24 mouse cellular contexts compared by ENCODE assay signal in genomic region chr5:76190609-76191008, GRCm38 (mm10). TPM values are rescaled to one million over a fixed set of nuclear protein-coding genes. Genes with fewer than 3 reads are reported as not detected.
DNase-seq lines count a peak whose midpoint lies in the region; ATAC-seq and TF ChIP-seq lines count a peak whose summit lies in the region.
"Had no signal": no experiment of that assay in that cellular context is flagged by ENCODE, and none has a peak within 500 bp of the region (broad histone marks: within the 10 kb centered on the region; RNA-seq: fewer than 3 reads in every experiment).

No protein-coding gene starts in this region.

- no peaks in the 10 kb centered on the region for H3K9me3 ChIP-seq in midbrain, embryonic 11.5 days (ENCODE audit: control insufficient read depth, low read length)
- H3K9me3 ChIP-seq in midbrain, embryonic 16.5 days (replicated peaks; ENCODE audit: control insufficient read depth, low read length, poor library complexity, severe bottlenecking): no peaks in the 10 kb centered on the region
- no peaks in the 10 kb centered on the region for H3K9me3 ChIP-seq in intestine, embryonic 16.5 days (ENCODE audit: control insufficient read depth, low read length)
- H3K9me3 ChIP-seq in liver, embryonic 14.5 days (ENCODE audit: control insufficient read depth, low read length): no peaks in the 10 kb centered on the region
- H3K9me3 ChIP-seq in forebrain, embryonic 10.5 days: no peaks in the 10 kb centered on the region
- no peaks in the 10 kb centered on the region for H3K9me3 ChIP-seq in forebrain, embryonic 16.5 days (ENCODE audit: control insufficient read depth, low read length)
- H3K9me3 ChIP-seq in midbrain, embryonic 10.5 days (replicated peaks): no peaks in the 10 kb centered on the region
- H3K9me3 ChIP-seq: heart, embryonic 12.5 days; heart, embryonic 15.5 days; hindbrain, embryonic 10.5 days; hindbrain, embryonic 13.5 days had no signal

- 89% methylated on average over 4 of the region's 4 CpGs for WGBS in midbrain, embryonic 11.5 days
- WGBS in midbrain, embryonic 16.5 days: 92% methylated on average over 4 of the region's 4 CpGs
- WGBS in intestine, embryonic 16.5 days: 63% methylated on average over 4 of the region's 4 CpGs
- WGBS in liver, embryonic 14.5 days (ENCODE audit: insufficient replicate concordance): 54% methylated on average over 4 of the region's 4 CpGs
- 96% methylated on average over 4 of the region's 4 CpGs for WGBS in forebrain, embryonic 10.5 days
- WGBS in forebrain, embryonic 16.5 days: 90% methylated on average over 4 of the region's 4 CpGs
- WGBS in midbrain, embryonic 10.5 days: 94% methylated on average over 4 of the region's 4 CpGs

- no peak for TF ChIP-seq CTCF in liver, embryonic 14.5 days (IDR thresholded peaks at IDR 0.05; ENCODE audit: low read depth)

- no peak for ATAC-seq in midbrain, embryonic 11.5 days (ENCODE audit: low FRiP score)
- ATAC-seq in midbrain, embryonic 16.5 days: no peak
- peak; percentile 84 for ATAC-seq in intestine, embryonic 16.5 days
- ATAC-seq in liver, embryonic 14.5 days (ENCODE audit: insufficient read depth): peak; percentile 41; the same call in 1 of the 2 replicates
- no peak for ATAC-seq in forebrain, embryonic 16.5 days
- ATAC-seq: activated CD4-positive, CD25-positive, alpha-beta regulatory T cell, adult 4 months; CD4-positive, CD25-positive, alpha-beta regulatory T cell, adult 4 months; forebrain, embryonic 14.5 days; hindbrain, embryonic 16.5 days had no signal

- no peak overlapping the region for H3K4me2 ChIP-seq in midbrain, embryonic 11.5 days
- H3K4me2 ChIP-seq in midbrain, embryonic 16.5 days (ENCODE audit: low read length): no peak overlapping the region
- no peak overlapping the region for H3K4me2 ChIP-seq in intestine, embryonic 16.5 days (ENCODE audit: low read depth, low read length)
- H3K4me2 ChIP-seq in liver, embryonic 14.5 days (ENCODE audit: low read depth): no peak overlapping the region
- no peak overlapping the region for H3K4me2 ChIP-seq in forebrain, embryonic 16.5 days (ENCODE audit: low read length)
- H3K4me2 ChIP-seq: heart, embryonic 12.5 days; heart, embryonic 15.5 days; hindbrain, embryonic 13.5 days had no signal

- no peaks in the 10 kb centered on the region for H3K4me1 ChIP-seq in midbrain, embryonic 11.5 days (ENCODE audit: control insufficient read depth, insufficient read depth, low read length)
- H3K4me1 ChIP-seq in midbrain, embryonic 16.5 days (ENCODE audit: control insufficient read depth, insufficient read depth, low read length): peaks cover 10% of the 10 kb centered on the region
- peaks cover 25% of the 10 kb centered on the region for H3K4me1 ChIP-seq in intestine, embryonic 16.5 days (ENCODE audit: control insufficient read depth, insufficient read depth, low read length)
- H3K4me1 ChIP-seq in liver, embryonic 14.5 days (replicated peaks; ENCODE audit: control insufficient read depth in 2 of 2, insufficient read depth in 2 of 2, low read length in 1 of 2): peaks cover 8 to 26% of the 10 kb centered on the region in 2 experiments
- peaks cover 18% of the 10 kb centered on the region for H3K4me1 ChIP-seq in forebrain, embryonic 10.5 days
- peaks cover 3% of the 10 kb centered on the region for H3K4me1 ChIP-seq in forebrain, embryonic 16.5 days (replicated peaks; ENCODE audit: control insufficient read depth, insufficient read depth, low read length)
- peaks cover 11% of the 10 kb centered on the region for H3K4me1 ChIP-seq in midbrain, embryonic 10.5 days

- H3K4me3 ChIP-seq in midbrain, embryonic 11.5 days (ENCODE audit: low read depth, low read length): no peak overlapping the region
- no peak overlapping the region for H3K4me3 ChIP-seq in midbrain, embryonic 16.5 days (ENCODE audit: low read depth, low read length)
- no peak overlapping the region for H3K4me3 ChIP-seq in intestine, embryonic 16.5 days (ENCODE audit: low read length)
- no peak overlapping the region for H3K4me3 ChIP-seq in liver, embryonic 14.5 days (ENCODE audit: insufficient read depth in 1 of 2, low read depth in 2 of 2, low read length in 2 of 2)
- H3K4me3 ChIP-seq in forebrain, embryonic 10.5 days: no peak overlapping the region
- no peak overlapping the region for H3K4me3 ChIP-seq in forebrain, embryonic 16.5 days (replicated peaks; ENCODE audit: low read length)
- H3K4me3 ChIP-seq in midbrain, embryonic 10.5 days: no peak overlapping the region
- H3K4me3 ChIP-seq: heart, embryonic 12.5 days; heart, embryonic 15.5 days; hindbrain, embryonic 10.5 days; hindbrain, embryonic 13.5 days had no signal

- no peak overlapping the region for H3K9ac ChIP-seq in midbrain, embryonic 11.5 days (ENCODE audit: low read length)
- no peak overlapping the region for H3K9ac ChIP-seq in midbrain, embryonic 16.5 days (ENCODE audit: low read depth, low read length)
- H3K9ac ChIP-seq in intestine, embryonic 16.5 days (ENCODE audit: low read depth, low read length): no peak overlapping the region
- no peak overlapping the region for H3K9ac ChIP-seq in liver, embryonic 14.5 days (replicated peaks)
- no peak overlapping the region for H3K9ac ChIP-seq in forebrain, embryonic 16.5 days (replicated peaks; ENCODE audit: low read depth, low read length)
- H3K9ac ChIP-seq: heart, embryonic 12.5 days; heart, embryonic 15.5 days; hindbrain, embryonic 13.5 days had no signal

- no peak overlapping the region for H3K27ac ChIP-seq in midbrain, embryonic 11.5 days (ENCODE audit: low read depth, low read length)
- no peak overlapping the region for H3K27ac ChIP-seq in midbrain, embryonic 16.5 days (ENCODE audit: low read length)
- peak overlapping the region; percentile 48; the same call in 1 of the 2 replicates for H3K27ac ChIP-seq in intestine, embryonic 16.5 days (ENCODE audit: low read length)
- H3K27ac ChIP-seq in liver, embryonic 14.5 days: no peak overlapping the region
- no peak overlapping the region for H3K27ac ChIP-seq in forebrain, embryonic 10.5 days
- H3K27ac ChIP-seq in forebrain, embryonic 16.5 days (ENCODE audit: low read length): no peak overlapping the region
- H3K27ac ChIP-seq in midbrain, embryonic 10.5 days (replicated peaks): no peak overlapping the region
- H3K27ac ChIP-seq: heart, embryonic 15.5 days; hindbrain, embryonic 10.5 days; hindbrain, embryonic 13.5 days had no signal

- TF ChIP-seq EP300 in liver, embryonic 14.5 days (IDR thresholded peaks at IDR 0.05; ENCODE audit: low read depth): no peak

- H3K36me3 ChIP-seq in midbrain, embryonic 11.5 days (ENCODE audit: control insufficient read depth, insufficient read depth, low read length): no peaks in the 10 kb centered on the region
- no peaks in the 10 kb centered on the region for H3K36me3 ChIP-seq in midbrain, embryonic 16.5 days (ENCODE audit: control insufficient read depth, insufficient read depth, low read length)
- H3K36me3 ChIP-seq in intestine, embryonic 16.5 days (ENCODE audit: control insufficient read depth, insufficient read depth, low read length): 0 out of 2 replicates have a peak, but pooled peaks cover 3% of the 10 kb centered on the region
- H3K36me3 ChIP-seq in liver, embryonic 14.5 days (replicated peaks; ENCODE audit: control insufficient read depth, insufficient read depth, low read depth): no peaks in the 10 kb centered on the region
- H3K36me3 ChIP-seq in forebrain, embryonic 10.5 days (replicated peaks): peaks cover 73% of the 10 kb centered on the region
- H3K36me3 ChIP-seq in forebrain, embryonic 16.5 days (ENCODE audit: control insufficient read depth, insufficient read depth): no peaks in the 10 kb centered on the region
- H3K36me3 ChIP-seq in midbrain, embryonic 10.5 days: peaks cover 75% of the 10 kb centered on the region
- H3K36me3 ChIP-seq: heart, embryonic 15.5 days had no signal

- H3K27me3 ChIP-seq in midbrain, embryonic 11.5 days (ENCODE audit: control insufficient read depth, insufficient read depth, low read length): no peaks in the 10 kb centered on the region
- no peaks in the 10 kb centered on the region for H3K27me3 ChIP-seq in midbrain, embryonic 16.5 days (ENCODE audit: control insufficient read depth, insufficient read depth, low read depth, low read length)
- H3K27me3 ChIP-seq in intestine, embryonic 16.5 days (replicated peaks; ENCODE audit: control insufficient read depth, insufficient read depth, low read length): no peaks in the 10 kb centered on the region
- H3K27me3 ChIP-seq in liver, embryonic 14.5 days (ENCODE audit: control insufficient read depth, insufficient read depth, low read length): no peaks in the 10 kb centered on the region
- no peaks in the 10 kb centered on the region for H3K27me3 ChIP-seq in forebrain, embryonic 10.5 days (ENCODE audit: poor library complexity, severe bottlenecking)
- no peaks in the 10 kb centered on the region for H3K27me3 ChIP-seq in forebrain, embryonic 16.5 days (replicated peaks; ENCODE audit: control insufficient read depth, insufficient read depth, low read length)
- no peaks in the 10 kb centered on the region for H3K27me3 ChIP-seq in midbrain, embryonic 10.5 days (ENCODE audit: low read depth, poor library complexity, severe bottlenecking)
- H3K27me3 ChIP-seq: heart, embryonic 12.5 days; heart, embryonic 15.5 days; hindbrain, embryonic 13.5 days had no signal

- peak; percentile 53 for DNase-seq in midbrain, embryonic 11.5 days (ENCODE audit: low spot score, missing footprints)
- DNase-seq in liver, embryonic 14.5 days (ENCODE audit: low read depth in 3 of 3, low spot score in 3 of 3): no peak
- no peak for DNase-seq in forebrain, embryonic 10.5 days (ENCODE audit: extremely low spot score, low spot score)
- no peak for DNase-seq in midbrain, embryonic 10.5 days (ENCODE audit: low spot score)
- DNase-seq: adrenal gland, postnatal 10 days; adrenal gland, postnatal 36 days; cerebellum, adult 18-20 months; cerebellum, adult 9-10 months; cerebellum, postnatal 14 days; gastrocnemius, postnatal 25 days; heart, adult 18-20 months; heart, postnatal 10 days; heart, postnatal 36 days had no signal

RNA-seq across cellular contexts. Expression of gene Tmem165, which starts 6.9 kb away (rescaled TPM):
- polyA plus RNA-seq in midbrain, embryonic 11.5 days (2014; fragmentation: Nextera tagmentation; extraction: Ambion mirVana): 100 and 102 TPM in 2 replicates
- polyA plus RNA-seq in midbrain, embryonic 16.5 days (2015; fragmentation: Nextera tagmentation; extraction: Ambion mirVana): 35.6 and 36.3 TPM in 2 replicates
- 58.8 and 60.5 TPM in 2 replicates for polyA plus RNA-seq in intestine, embryonic 16.5 days (2015; fragmentation: Nextera tagmentation; extraction: Ambion mirVana)
- polyA plus RNA-seq in liver, embryonic 14.5 days (2012; rRNA removed): 17.6 and 23.8 TPM in 2 replicates
- 33.2 and 34.5 TPM in 2 replicates for polyA plus RNA-seq in liver, embryonic 14.5 days (2014; fragmentation: Nextera tagmentation; extraction: Ambion mirVana)
- 65.7 and 79.4 TPM in 2 replicates for polyA plus RNA-seq in forebrain, embryonic 10.5 days (2016; fragmentation: Nextera tagmentation; extraction: Ambion mirVana)
- polyA plus RNA-seq in forebrain, embryonic 16.5 days (2015; fragmentation: Nextera tagmentation; extraction: Ambion mirVana): 40.3 and 45.9 TPM in 2 replicates
- polyA plus RNA-seq in midbrain, embryonic 10.5 days (2016; fragmentation: Nextera tagmentation; extraction: Ambion mirVana): 75.4 and 81.0 TPM in 2 replicates

RNA-seq across cellular contexts. Expression of gene Srd5a3, which starts 50.5 kb away (rescaled TPM):
- 14.2 and 14.7 TPM in 2 replicates for polyA plus RNA-seq in midbrain, embryonic 11.5 days (2014; fragmentation: Nextera tagmentation; extraction: Ambion mirVana)
- polyA plus RNA-seq in midbrain, embryonic 16.5 days (2015; fragmentation: Nextera tagmentation; extraction: Ambion mirVana): 17.3 and 17.5 TPM in 2 replicates
- 40.8 and 43.0 TPM in 2 replicates for polyA plus RNA-seq in intestine, embryonic 16.5 days (2015; fragmentation: Nextera tagmentation; extraction: Ambion mirVana)
- 8.8 and 9.0 TPM in 2 replicates for polyA plus RNA-seq in liver, embryonic 14.5 days (2012; rRNA removed)
- polyA plus RNA-seq in liver, embryonic 14.5 days (2014; fragmentation: Nextera tagmentation; extraction: Ambion mirVana): 12.1 and 14.3 TPM in 2 replicates
- 22.8 and 22.9 TPM in 2 replicates for polyA plus RNA-seq in forebrain, embryonic 10.5 days (2016; fragmentation: Nextera tagmentation; extraction: Ambion mirVana)
- 17.3 and 19.8 TPM in 2 replicates for polyA plus RNA-seq in forebrain, embryonic 16.5 days (2015; fragmentation: Nextera tagmentation; extraction: Ambion mirVana)
- 23.6 and 23.9 TPM in 2 replicates for polyA plus RNA-seq in midbrain, embryonic 10.5 days (2016; fragmentation: Nextera tagmentation; extraction: Ambion mirVana)

Comparison
In these comparisons a context has a peak if more than half of its experiments do, and no peak if none do; other contexts are left out.
1. ATAC-seq: peak in intestine, embryonic 16.5 days (single experiment) and liver, embryonic 14.5 days (single experiment); none in midbrain, embryonic 11.5 days (single experiment), midbrain, embryonic 16.5 days (single experiment) and forebrain, embryonic 16.5 days (single experiment).